Mouse (Mus musculus) T-cell, adult 2 months (primary cell): Measurements from ENCODE around the gene Acss1.

Experiments
- DNase-seq: peaks from one replicate; pipeline ENCODE4 v3.0.0; 2022; ENCODE audit warnings: low spot score

The Acss1 gene

DNA sequence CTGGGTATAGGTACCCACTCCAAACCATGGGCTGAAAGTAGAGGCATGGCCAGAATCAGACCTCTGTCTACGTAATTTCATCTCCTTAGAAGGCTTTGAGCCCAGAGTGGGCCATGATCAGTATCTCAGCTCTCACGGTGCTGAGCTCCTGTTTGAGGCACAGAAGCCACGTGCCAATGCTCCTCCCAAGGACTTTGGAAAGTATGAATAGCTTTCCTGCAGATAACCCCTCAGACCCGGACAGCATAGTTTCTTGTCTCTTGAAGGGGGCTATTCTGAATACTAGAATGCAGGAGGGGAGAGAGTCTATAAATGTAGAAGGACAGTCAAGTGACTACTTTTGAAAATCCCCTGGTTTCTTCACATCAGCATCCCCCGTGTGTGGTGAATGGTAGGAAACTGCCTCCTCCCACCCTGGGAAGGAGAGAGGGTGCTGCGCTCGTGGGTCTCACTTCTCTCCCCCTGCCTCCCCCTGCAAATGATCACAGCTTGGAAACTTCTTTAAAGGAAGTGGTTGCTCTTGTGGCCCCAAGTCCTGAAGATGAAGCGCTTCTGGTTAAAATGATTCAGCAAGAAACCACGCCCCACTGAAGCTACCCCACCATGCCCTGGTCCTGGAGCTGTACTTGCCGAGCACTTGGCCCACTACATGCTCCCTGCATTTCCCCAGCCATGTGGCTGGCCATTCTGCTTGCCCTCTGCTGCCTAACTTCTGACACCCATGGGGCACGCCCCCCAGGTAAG is 98.3 kb downstream of the Acss1 start, which contains the start of gene Cst7:
Gene Cst7, plus strand, starts transcription at position 569 of the 744 bp plus-strand sequence.
- peak; percentile 80 for DNase-seq
